9 mouse cellular contexts compared by ENCODE assay signal in genomic region chr5:104339706-104340512, GRCm38 (mm10). TPM values are rescaled to one million over a fixed set of nuclear protein-coding genes. Genes with fewer than 3 reads are reported as not detected.
A peak's percentile ranks its signal among the peaks of the same experiment; 100 is the strongest.
DNase-seq lines count a peak whose midpoint lies in the region; ATAC-seq and TF ChIP-seq lines count a peak whose summit lies in the region.
"Had no signal": no experiment of that assay in that cellular context is flagged by ENCODE, and none has a peak within 500 bp of the region (broad histone marks: within the 10 kb centered on the region; RNA-seq: fewer than 3 reads in every experiment).

No protein-coding gene starts in this region.

- H3K27ac ChIP-seq in gastrocnemius, adult 2 months, result no peak overlapping the region
- H3K27ac ChIP-seq in limb, embryonic 13.5 days, result no peak overlapping the region

- H3K9me3 ChIP-seq in limb, embryonic 13.5 days, result no peaks in the 10 kb centered on the region

- H3K9ac ChIP-seq in limb, embryonic 13.5 days, result no peak overlapping the region

- no peaks in the 10 kb centered on the region; the same call in 1 of the 2 replicates for H3K27me3 ChIP-seq in limb, embryonic 13.5 days

- DNase-seq in gastrocnemius, adult 2 months, result no peak
- DNase-seq in gastrocnemius, adult 18-20 months (ENCODE audit: low spot score), result no peak
- peak; percentile 6 to 12 for DNase-seq in B cell, adult 2 months
- DNase-seq in cerebellum, postnatal 4 days (ENCODE audit: low spot score in 2 of 2), result peak; percentile 33 to 58
- peak; percentile 54 for DNase-seq in heart, postnatal 4 days
- DNase-seq in retina, embryonic 14.5 days (ENCODE audit: low spot score), result peak; percentile 81
- DNase-seq in ovary, postnatal 36 days (ENCODE audit: low spot score), result no peak

- no peaks in the 10 kb centered on the region for H3K36me3 ChIP-seq in limb, embryonic 13.5 days

- H3K4me3 ChIP-seq in gastrocnemius, adult 2 months, result no peak overlapping the region
- H3K4me3 ChIP-seq in limb, embryonic 13.5 days, result no peak overlapping the region

- H3K4me1 ChIP-seq in limb, embryonic 13.5 days, result peaks cover 5% of the 10 kb centered on the region; the same call in 1 of the 2 replicates

- peak; percentile 51; the same call in 1 of the 2 replicates for ATAC-seq in limb, embryonic 13.5 days (ENCODE audit: low FRiP score, low read depth)

- peak overlapping the region; percentile 30 for H3K4me2 ChIP-seq in limb, embryonic 13.5 days (replicated peaks)

- WGBS in limb, embryonic 13.5 days, result 23% methylated on average over 14 of the region's 14 CpGs

- peak; percentile 67 for TF ChIP-seq CTCF in gastrocnemius, adult 2 months (IDR thresholded peaks at IDR 0.05)

- intact Hi-C loops in gastrocnemius, adult 2 months (cut with DNase I), result loop anchor here (5.0 kb wide), 2 partner anchors 107 to 343 kb away; no protein-coding TSS in a partner anchor

RNA-seq across cellular contexts. Expression of gene Mepe, which starts 14.8 kb away (rescaled TPM):
- total RNA-seq in gastrocnemius, adult 2 months (2021), result not detected
- not detected for total RNA-seq in gastrocnemius, adult 18-20 months (2021)
- not detected for total RNA-seq in heart, postnatal 4 days (2021)
- polyA plus RNA-seq in limb, embryonic 13.5 days (2015; fragmentation: Nextera tagmentation; extraction: Ambion mirVana), result not detected in 2 replicates
- total RNA-seq: adrenal gland, adult 18-20 months had no signal

RNA-seq across cellular contexts. Expression of gene Ibsp, which starts 40.9 kb away (rescaled TPM):
- not detected for total RNA-seq in gastrocnemius, adult 2 months (2021)
- total RNA-seq in gastrocnemius, adult 18-20 months (2021), result not detected
- total RNA-seq in heart, postnatal 4 days (2021), result not detected
- 18.5 and 21.7 TPM in 2 replicates for polyA plus RNA-seq in limb, embryonic 13.5 days (2015; fragmentation: Nextera tagmentation; extraction: Ambion mirVana)

Comparison
In these comparisons a context has a peak if more than half of its experiments do, and no peak if none do; other contexts are left out.
1. DNase-seq: peak in B cell, adult 2 months (2 of 2), cerebellum, postnatal 4 days (2 of 2), heart, postnatal 4 days (single experiment) and retina, embryonic 14.5 days (single experiment); none in gastrocnemius, adult 2 months (single experiment), gastrocnemius, adult 18-20 months (single experiment) and ovary, postnatal 36 days (single experiment).